Mouse (Mus musculus): ENCODE results near the gene Cdr2l.
A peak's percentile ranks its signal among the peaks of the same experiment; 100 is the strongest.

The Cdr2l gene

DNA sequence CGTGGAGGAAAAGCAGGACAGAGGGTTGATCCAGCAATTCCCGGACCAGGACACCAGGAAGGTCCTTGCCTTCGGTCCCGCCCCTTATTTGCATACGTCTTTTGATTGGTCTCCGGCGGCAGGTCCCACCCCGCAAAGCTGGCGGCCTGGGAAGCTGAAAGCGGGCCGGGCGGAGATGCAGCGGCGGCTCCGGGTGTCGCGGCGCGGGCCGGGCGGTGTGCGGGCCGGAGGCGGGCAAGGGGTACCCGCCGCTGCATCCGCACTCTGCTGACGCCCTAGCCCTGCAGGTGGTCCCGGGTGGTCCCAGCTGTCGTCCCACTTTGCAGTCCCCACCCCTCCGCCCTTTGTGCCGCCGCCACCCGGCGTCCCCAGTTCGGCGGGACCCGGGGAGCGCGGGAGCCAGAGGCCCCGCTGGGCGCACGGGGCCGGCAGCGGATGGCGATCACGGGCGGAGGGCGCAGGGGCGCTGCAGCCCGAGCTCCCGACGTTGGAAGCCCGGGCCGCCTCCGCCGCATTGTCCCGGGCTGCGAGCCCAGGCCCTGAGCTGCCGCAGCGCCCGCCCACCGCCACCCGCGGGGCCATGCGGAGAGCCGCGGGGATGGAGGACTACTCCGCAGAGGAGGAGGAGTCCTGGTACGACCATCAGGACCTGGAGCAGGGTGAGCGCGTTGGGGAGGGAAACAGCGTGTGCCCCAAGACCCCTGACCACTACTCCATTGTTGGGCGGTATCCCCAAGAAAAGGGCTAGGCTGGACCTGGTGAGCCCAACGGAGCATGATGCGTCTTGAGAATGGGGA, at the start of gene Cdr2l:
TSS of gene Cdr2l (plus strand) at position 174 of the 797 bp plus-strand sequence.
- peak; percentile 92 for DNase-seq

DNA sequence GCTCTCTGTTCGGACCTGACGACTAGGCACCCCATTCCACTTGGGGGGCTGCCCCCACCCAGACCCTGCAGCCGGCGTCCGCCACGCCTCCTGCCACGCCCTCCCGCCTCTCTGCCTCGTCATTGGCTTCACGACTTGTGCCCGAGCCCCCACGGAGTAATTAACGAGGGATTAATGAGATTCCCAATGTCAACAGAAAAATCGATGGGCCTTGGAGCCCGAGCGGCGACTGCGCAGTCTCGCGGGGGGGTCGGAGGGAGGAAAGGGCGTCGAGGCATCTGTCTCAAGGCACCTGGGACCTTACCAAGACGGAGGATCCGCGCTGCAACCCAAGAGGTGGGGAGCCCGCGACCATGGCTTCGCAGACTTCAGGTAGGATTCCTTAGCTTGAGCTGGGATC, 47.2 kb upstream of the Cdr2l start, which contains the start of gene Otop3:
TSS of gene Otop3 (plus strand) at position 201 of the 400 bp plus-strand sequence.
- DNase-seq: no peak

DNA sequence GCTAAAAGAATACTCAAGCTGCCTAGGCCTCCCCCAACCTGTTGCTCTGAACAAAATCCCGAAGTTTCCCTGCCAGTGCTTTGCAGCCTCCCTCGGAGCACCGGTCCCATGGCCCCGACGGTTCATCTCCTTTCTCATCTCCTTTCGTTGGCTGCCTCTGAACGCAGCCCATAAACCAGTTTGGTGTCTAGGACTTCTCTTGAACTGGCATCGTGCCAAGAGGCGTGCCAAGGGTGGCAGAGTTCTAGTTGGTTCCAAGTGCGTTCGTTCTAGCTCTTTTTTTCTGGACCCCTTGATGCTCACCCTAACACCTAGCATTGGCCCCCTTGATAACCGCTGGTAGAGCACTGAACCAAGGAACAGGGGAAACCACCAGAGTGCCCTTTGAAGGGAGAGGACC, 46.5 kb upstream of the Cdr2l start:
- no peak for DNase-seq

- no peak for DNase-seq
Measured at GRCm38 (mm10) chr11:115336115-115336514, 45.6 kb upstream of the Cdr2l start.

DNA sequence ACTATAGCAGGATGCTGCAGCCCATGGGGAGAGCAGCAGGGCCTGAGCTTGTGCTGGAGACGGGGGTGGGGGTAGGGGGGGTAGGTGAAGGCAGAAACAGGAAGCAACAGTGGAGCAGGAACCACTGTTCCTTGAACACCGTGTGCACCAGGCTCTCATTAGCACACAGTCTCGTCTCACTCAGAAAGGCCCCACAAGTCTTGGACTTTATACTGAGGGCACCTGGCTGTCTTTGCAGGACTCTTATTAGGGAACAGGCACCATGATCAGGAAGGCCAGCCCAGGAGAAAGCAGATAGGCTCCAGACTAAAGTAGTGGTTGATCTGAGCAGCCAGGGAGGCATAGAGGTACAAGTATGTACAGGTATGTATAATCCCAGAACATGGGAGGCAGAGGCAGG, 44.4 kb upstream of the Cdr2l start:
- DNase-seq: no peak

DNA sequence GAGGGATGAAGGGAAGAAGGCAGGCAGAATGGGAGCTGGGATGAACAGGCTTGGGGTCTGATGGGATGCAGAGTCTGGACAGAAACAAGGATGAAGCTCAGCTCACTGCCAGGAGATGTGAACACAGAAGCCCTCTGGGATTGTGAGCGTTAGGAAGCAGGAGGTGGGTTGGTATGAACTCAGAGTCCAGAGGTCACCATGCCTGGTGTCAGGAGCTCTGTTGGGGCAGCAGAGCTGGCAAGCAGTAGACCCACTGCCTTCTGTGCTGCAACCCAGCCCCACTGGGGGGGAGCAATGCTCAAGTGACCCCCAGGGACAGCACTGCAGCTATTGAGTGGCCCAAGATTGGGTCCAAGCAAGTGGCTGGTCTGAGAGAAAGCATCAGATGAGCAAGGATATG, 43.9 kb upstream of the Cdr2l start:
- no peak for DNase-seq

DNA sequence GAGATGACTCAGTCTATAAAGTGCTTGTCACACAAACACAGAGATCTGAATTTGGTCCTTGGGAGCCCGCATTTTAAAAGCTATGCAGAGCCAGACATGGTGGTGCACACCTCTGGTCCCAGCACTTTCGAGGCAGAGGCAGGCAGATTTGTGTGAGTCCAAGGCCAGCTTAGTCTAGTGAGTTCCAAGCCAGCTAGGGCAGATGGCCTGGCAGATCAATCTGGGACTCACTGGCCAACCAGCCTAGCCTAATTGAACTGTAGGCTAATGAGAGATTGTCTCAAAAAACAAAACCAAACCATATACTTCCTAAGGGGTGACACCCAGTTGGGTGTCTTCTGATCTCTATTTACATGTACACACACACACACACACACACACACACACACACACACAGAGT, 40.5 kb upstream of the Cdr2l start:
- no peak for DNase-seq

DNA sequence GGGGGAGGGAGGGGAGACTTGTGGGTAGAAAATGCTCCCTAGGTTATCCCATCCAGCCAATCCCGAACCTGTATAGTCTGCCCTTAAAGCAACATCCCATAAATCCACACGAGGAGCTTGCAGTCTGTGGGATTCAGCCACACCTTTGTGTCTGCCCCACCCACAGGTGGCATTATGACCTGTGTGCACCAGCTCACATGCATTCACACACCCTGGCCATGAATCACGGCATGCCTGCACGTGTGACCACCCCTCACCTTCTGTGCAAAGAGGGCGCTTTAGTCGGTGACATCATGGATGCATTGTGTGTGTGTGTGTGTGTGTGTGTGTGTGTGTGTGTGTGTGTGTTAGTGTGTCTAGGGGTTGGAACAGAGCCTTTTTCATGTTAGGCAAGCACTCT, 39.9 kb upstream of the Cdr2l start:
- DNase-seq: no peak

DNA sequence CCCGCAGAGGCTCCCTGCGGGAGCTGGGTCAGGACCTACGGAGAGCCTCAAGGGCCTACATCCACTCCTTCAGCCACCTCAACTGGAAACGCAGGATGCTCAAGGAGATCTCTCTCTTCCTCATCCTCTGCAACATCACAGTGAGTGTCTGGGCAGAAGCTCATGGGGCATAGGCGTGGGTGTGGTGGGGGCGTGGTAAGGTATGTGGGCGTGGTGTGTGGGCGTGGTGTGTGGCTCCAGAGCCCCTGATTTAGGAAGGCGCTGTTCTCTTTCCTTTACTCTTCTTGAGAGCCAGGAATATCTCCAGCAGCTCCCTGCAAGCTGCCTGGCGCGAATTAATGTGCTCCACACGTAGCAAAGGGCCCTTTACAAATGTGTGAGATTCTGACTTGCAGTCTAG, 36.7 kb upstream of the Cdr2l start:
- DNase-seq: no peak

GRCm38 (mm10) chr11:115345515-115345914, 36.2 kb upstream of the Cdr2l start:
- no peak for DNase-seq

DNA sequence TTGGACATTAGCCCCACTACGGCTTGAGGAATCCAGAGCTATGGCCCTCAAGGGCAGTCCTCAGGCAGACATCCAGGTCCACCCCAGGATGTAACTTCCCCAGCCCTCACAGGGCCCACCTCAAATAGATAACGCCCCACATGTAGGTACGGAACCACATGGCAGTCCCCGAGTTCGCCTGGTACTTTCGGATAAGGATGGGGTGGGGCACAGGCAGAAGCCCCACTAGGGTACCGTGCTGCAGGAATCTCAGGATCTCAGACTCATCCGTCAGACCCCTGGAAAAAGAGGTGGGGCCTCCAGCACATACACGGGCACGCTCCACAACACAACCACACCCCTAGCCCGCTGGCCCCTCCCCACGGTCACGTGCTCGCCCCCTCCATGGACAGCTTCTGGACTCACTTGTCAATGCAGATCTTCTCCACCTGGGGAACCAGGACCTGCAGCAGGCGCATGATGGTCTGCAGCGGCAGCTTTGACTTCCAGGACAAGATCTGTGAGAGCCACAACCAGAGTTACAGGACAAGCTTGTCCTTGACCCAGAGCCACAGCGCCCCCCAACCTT, 33.0 kb upstream of the Cdr2l start:
- no peak for DNase-seq

- DNase-seq: no peak
Measured at GRCm38 (mm10) chr11:115349976-115350375, 31.7 kb upstream of the Cdr2l start.

GRCm38 (mm10) chr11:115353375-115353774, 28.3 kb upstream of the Cdr2l start:
- DNase-seq: no peak

DNA sequence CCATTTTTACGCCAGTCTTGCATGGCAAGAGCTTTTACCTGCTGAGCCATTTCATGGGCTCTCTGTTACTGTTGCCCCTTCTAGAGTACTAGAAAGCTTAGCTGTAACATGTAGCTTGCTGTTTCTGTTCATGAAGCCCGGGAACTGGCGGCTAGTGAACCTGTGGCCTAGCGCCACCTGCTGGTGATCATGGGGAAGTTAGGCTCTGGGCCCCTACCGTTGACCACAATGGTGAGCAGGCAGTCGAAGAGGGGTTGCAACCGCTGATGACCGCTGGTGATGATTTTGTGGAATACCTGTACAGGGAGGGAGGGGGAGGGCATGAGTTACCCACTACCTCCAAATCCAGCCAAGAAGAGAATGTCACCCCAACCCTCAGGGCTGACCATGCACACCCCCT, 27.5 kb upstream of the Cdr2l start:
- DNase-seq: peak; percentile 56

DNA sequence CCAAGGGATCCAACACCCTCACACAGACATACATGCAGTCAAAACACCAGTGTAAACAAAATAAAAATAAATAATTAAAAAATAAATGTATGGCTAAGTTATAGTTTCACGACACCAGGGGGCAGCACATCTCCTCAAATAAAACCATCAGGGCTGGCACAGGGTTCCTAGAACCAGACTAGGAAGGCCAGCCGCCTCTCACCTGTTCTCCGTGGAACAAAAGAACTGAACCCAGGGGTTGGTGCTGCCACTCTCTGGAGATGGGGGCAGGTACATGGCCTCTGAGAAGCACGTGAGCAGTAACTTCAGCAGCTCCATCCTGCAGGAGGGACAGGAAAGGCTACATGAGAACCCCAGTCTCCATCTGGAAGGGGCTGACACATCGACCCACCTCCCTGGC, 23.2 kb upstream of the Cdr2l start:
- peak; percentile 73 for DNase-seq

DNA sequence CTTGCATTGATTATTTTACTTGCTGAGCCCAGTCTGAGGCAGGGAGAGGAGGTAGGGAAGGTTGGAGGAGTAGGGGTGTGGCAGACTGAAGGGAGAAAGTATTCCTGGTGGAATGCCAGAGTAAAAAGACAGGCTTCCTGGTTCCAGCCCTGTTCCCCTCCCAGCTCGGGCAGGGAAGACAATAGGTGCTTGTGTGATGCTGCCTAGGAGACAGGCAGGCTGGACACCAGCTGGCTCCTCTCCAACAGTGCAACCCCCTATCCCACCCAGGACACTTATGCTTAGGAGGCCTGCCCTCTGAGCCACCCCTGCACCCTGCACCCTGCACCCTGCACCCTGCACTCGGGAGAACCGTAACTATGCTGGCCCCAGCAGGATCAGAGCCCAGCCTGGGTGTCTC, 22.4 kb upstream of the Cdr2l start:
- DNase-seq: no peak

- no peak for DNase-seq
Measured at GRCm38 (mm10) chr11:115359726-115360125, 22.0 kb upstream of the Cdr2l start.

DNA sequence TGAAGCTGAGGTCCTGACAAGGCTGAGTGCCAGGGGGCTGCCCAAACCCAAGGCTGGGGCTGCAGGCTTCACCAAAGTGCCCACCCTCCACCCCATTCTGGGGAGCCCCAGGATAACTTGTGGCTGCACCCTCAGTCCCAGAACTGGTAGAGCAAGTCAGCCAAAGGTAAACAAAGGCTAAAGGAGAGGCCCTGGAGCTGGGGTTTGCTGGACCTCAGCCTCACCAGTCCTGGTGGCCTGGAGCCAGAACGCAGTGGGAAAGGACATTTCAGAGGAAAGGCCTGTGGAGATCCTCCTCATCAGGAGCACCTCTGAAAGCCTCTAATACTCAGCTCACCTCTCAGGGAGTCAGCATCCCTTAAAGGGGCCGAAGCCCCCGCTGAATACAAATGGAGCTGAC, 17.6 kb upstream of the Cdr2l start:
- DNase-seq: no peak

- no peak for DNase-seq
Measured at GRCm38 (mm10) chr11:115366039-115366705, 15.5 kb upstream of the Cdr2l start.

DNA sequence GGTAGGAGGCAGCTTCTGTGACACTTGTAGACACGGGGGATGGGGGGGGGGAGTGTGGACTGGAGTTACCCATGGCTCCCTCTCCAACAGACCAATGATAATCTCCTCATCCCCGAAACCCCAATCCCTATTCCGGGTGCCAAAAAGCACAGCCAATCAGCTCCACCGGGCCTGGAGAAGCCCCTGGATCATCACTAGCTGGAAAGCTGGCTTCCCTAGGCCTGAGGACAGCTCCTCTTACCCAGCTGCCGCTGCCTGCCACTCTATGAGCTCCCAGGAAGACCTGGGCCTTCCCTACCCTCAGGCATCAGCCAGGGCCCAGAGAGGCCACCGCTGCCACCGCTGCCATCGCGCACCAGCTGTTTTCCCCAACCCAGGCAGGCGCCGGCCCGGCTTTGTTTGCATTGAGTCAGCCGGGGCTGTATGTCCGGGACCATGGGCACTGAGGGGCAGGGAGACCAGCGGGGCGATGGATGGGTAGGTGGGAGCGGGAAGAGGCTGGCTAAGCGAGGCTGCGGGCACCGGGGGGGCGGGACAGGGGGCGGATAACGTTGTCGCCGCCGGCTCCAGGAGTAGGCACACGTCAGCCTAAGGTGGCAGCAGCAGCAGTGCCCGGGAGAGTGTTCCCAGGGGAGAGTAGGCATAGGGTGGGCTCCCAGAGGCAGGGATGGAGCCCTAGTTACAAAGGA, 14.9 kb upstream of the Cdr2l start:
- peak; percentile 73 for DNase-seq

- DNase-seq: peak; percentile 93
Measured at GRCm38 (mm10) chr11:115367395-115367944, 14.2 kb upstream of the Cdr2l start, which contains the start of gene Hid1. Gene Hid1, minus strand, starts transcription at chr11:115367756.

GRCm38 (mm10) chr11:115370368-115370767, 11.3 kb upstream of the Cdr2l start:
- DNase-seq: no peak

GRCm38 (mm10) chr11:115371354-115371753, 10.4 kb upstream of the Cdr2l start:
- no peak for DNase-seq
